Mouse (Mus musculus) intestine, postnatal 0 days (tissue): ENCODE measurements around the gene Onecut1. TPM values are rescaled to one million over a fixed set of nuclear protein-coding genes. Genes with fewer than 3 reads are reported as not detected.

Experiments used
- ATAC-seq: fragments of 200-750 bp; cut with Nextera tagmentation; 2 replicates; pipeline ENCODE4 v1.8.0; 2017; ENCODE audit warnings: mild to moderate bottlenecking, moderate TSS enrichment, moderate library complexity
- H3K27ac ChIP-seq: fragments of 300-500 bp; sonication (generic); 2 replicates; pipeline ENCODE4 v1.5.1; 2014; ENCODE audit warnings: mild to moderate bottlenecking, low read depth, low read length, moderate library complexity
- H3K27me3 ChIP-seq: fragments of 300-500 bp; sonication (generic); replicated peaks from 2 replicates; pipeline ENCODE4 v1.6.1; 2014; ENCODE audit warnings: low read length, mixed read lengths; ENCODE audit not compliant: control insufficient read depth, insufficient read depth
- H3K36me3 ChIP-seq: fragments of 300-500 bp; sonication (generic); 2 replicates; pipeline ENCODE4 v1.6.1; 2014; ENCODE audit warnings: mild to moderate bottlenecking, moderate library complexity; ENCODE audit not compliant: control insufficient read depth, insufficient read depth
- H3K4me1 ChIP-seq: fragments of 300-500 bp; sonication (generic); replicated peaks from 2 replicates; pipeline ENCODE4 v1.6.1; 2014; ENCODE audit warnings: antibody characterized with exemption, low read length, mixed read lengths; ENCODE audit not compliant: control insufficient read depth, insufficient read depth
- H3K4me2 ChIP-seq: fragments of 300-500 bp; sonication (generic); replicated peaks from 2 replicates; pipeline ENCODE4 v1.6.1; 2014; ENCODE audit warnings: low read depth, mild to moderate bottlenecking, moderate library complexity
- H3K4me3 ChIP-seq: fragments of 300-500 bp; sonication (generic); 2 replicates; pipeline ENCODE4 v1.5.1; 2014; ENCODE audit warnings: low read depth, low read length
- H3K9ac ChIP-seq: fragments of 300-500 bp; sonication (generic); 2 replicates; pipeline ENCODE4 v1.6.1; 2014; ENCODE audit warnings: mild to moderate bottlenecking, low read depth, low read length
- H3K9me3 ChIP-seq: fragments of 300-500 bp; sonication (generic); 2 replicates; pipeline ENCODE4 v1.6.1; 2016; ENCODE audit warnings: mixed run types; ENCODE audit not compliant: control insufficient read depth
- CTCF ChIP-seq: sonication (generic); IDR thresholded peaks from 2 replicates; pipeline ENCODE4 v1.5.1; 2016; ENCODE audit warnings: low read depth, mild to moderate bottlenecking, control low read depth, antibody characterized with exemption, moderate library complexity
- WGBS: fragments of 180-500 bp; shearing (Covaris S2); extraction: QIAGEN DNeasy Blood & Tissue Kit; methylation state at CpG from one replicate; pipeline ENCODE4 v1.1.7; 2014; 5-methylcytosine and 5-hydroxymethylcytosine counted together
- polyA plus RNA-seq: library from polyadenylated mRNA; unstranded; fragments of >200 nt; fragmentation: Nextera tagmentation; extraction: Ambion mirVana; gene quantifications from 2 replicates; pipeline ENCODE4 v1.2.1, GENCODE M21; 2015

Gene Onecut1
- polyA plus RNA-seq, 1 experiment from 2014 or later: 0.07 TPM

DNA sequence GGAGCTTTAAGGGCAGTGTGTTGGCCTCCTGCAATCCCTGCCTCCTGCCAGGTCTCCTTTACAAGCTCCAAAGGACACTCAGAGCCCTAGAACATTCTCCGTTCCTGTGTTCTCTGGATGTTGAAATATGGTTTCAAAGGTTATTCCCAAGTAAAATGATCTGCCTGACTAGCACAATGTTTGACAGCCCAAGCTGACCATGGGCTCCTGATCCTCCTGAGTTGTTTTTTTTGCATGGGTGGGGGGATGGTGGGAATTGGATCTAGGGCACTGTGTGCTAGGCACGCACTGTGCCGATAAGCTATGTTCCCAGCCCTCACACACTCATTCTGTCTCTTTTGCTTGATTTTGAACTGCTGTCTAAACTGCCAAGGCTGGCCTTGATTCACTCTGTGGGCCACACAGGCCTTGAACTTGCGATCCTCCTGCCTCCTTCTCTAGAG, 68.3 kb downstream of the Onecut1 start:
- Histone ChIP-seq H3K9me3 (no peaks in the 10 kb centered on the region), H3K9ac (no peak overlapping the region), H3K36me3 (no peaks in the 10 kb centered on the region), H3K27ac (no peak overlapping the region), H3K4me2 (no peak overlapping the region), H3K4me1 (no peaks in the 10 kb centered on the region), H3K4me3 (no peak overlapping the region), H3K27me3 (no peaks in the 10 kb centered on the region)
- peak; percentile 61; the same call in 1 of the 2 replicates for ATAC-seq
- 75% methylated on average over 4 of the region's 4 CpGs for WGBS
- no peak for TF ChIP-seq CTCF

DNA sequence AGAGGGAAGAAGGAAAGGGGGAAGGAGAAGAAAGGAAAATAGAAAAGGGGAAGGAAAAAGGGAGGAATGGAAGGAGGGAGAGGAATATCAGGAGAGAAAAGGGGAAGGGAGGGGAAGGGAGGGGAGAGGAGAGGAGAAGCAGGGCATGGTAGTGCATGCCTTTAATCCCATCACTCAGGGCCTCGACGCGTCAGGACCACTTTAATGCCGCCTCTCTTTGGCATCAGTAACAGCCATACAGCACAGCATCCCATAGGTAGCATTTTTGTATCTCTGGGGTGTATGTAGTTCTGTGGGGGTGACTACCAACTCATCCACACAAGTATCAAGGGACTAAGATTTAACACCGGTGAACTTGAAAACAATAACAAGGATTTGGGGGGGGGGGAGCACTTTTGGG, 68.9 kb downstream of the Onecut1 start:
- TF ChIP-seq CTCF: no peak
- Histone ChIP-seq H3K4me2 (no peak overlapping the region), H3K4me1 (no peaks in the 10 kb centered on the region), H3K4me3 (no peak overlapping the region), H3K36me3 (no peaks in the 10 kb centered on the region), H3K27me3 (no peaks in the 10 kb centered on the region), H3K9ac (no peak overlapping the region), H3K27ac (no peak overlapping the region), H3K9me3 (no peaks in the 10 kb centered on the region)
- WGBS: 91% methylated on average over 5 of the region's 5 CpGs
- ATAC-seq: no peak

DNA sequence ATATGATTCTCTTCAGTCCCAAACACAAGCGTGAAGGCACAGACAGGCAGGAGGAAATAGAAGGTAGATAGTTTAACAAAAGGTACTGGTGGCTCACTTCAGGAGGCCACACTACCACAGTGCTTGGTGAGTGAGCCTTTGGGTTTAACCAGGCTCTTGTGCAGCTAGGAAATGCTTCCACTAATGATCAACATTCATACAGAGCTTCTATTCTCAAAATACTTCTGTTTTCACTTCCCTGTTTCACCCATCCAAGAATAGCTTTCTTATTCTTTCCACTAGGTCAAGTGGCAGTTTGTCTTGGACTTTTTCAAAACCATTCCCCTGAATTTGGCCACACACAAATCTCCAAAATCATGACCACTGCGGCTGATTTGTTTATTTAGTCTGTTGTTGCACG, 73.6 kb downstream of the Onecut1 start:
- ATAC-seq: no peak
- no peak overlapping the region for H3K27ac ChIP-seq
- WGBS: 63% methylated on average over 3 of the region's 3 CpGs
- H3K27me3 ChIP-seq: no peaks in the 10 kb centered on the region
- H3K4me2 ChIP-seq: no peak overlapping the region
- H3K36me3 ChIP-seq: no peaks in the 10 kb centered on the region
- H3K9ac ChIP-seq: no peak overlapping the region
- TF ChIP-seq CTCF: no peak
- no peak overlapping the region for H3K4me3 ChIP-seq
- H3K9me3 ChIP-seq: no peaks in the 10 kb centered on the region
- no peaks in the 10 kb centered on the region for H3K4me1 ChIP-seq

DNA sequence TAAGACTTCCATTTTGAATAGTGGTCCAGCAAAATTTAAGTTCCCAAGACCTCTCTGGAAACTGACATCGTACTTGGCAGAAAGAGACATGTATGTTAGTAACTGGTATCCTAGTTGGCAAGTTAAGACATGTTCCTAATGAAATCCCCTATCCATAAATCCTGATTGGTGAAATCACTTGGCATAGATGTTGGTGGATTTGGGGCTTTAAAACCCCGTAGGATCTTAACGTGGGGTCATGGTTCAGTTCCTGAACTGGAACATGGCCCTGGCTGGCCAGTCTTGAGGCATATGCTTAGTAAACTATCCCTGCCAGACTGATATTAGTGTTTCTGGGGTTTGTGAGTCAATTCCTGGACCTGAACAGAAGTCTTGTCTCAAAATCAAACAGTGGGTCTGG, 76.0 kb downstream of the Onecut1 start:
- Histone ChIP-seq H3K27ac (no peak overlapping the region), H3K36me3 (no peaks in the 10 kb centered on the region), H3K27me3 (no peaks in the 10 kb centered on the region), H3K4me2 (no peak overlapping the region), H3K4me1 (no peaks in the 10 kb centered on the region), H3K4me3 (no peak overlapping the region), H3K9me3 (no peaks in the 10 kb centered on the region), H3K9ac (no peak overlapping the region)
- 86% methylated on average over 3 of the region's 3 CpGs for WGBS
- no peak for ATAC-seq
- no peak for TF ChIP-seq CTCF

DNA sequence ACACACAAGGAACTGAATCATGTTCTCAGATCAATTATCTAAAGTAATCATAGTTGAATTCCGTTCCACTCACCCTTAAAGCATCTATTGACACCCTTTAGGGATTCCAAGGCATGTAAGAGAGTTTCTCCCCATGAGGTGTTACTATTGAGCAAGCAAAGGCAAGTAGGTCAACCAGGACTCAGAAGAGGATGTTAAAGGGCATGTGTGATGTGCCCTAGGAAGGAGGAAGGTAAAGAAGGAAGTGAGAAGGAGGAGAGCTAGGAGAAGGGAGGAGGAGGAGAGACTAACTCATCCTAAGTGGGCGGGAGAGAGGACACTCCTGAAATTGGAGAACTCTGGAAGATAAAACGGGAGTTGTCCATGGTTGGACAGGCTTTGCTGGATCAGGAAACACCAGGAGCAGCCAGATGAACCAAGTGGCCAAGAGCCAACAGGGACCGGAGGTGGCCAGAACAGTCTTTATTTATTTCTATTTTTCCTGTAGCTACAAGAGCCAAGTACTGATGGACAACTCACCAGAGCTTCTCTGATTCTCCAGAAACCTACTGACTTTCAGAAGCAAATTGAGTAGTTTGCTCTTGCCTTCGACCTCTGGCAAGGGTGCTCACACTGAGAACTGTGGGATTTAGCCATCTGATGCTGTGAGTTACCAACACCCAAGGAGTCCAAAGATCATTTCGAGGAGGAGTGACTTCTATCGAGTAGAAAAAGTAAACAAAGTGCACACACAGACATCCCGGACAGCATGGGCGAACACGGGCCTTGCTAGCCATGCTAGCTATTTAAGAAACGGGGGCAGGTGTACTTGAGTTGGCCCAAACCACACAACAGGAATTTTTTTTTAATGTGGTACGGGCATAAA, 77.2 kb downstream of the Onecut1 start:
- Histone ChIP-seq H3K4me3 (no peak overlapping the region), H3K27ac (no peak overlapping the region), H3K9me3 (no peaks in the 10 kb centered on the region), H3K27me3 (no peaks in the 10 kb centered on the region), H3K36me3 (no peaks in the 10 kb centered on the region), H3K4me2 (no peak overlapping the region), H3K4me1 (no peaks in the 10 kb centered on the region), H3K9ac (no peak overlapping the region)
- WGBS: 50% methylated on average over 12 of the region's 12 CpGs
- ATAC-seq: peak; percentile 47; the same call in 1 of the 2 replicates
- TF ChIP-seq CTCF: no peak

Other genes with a start within 250 kb of the Onecut1 start
- 5.1 and 5.7 TPM in 2 replicates for gene Fam214a, start 91.0 kb downstream of the Onecut1 start, polyA plus RNA-seq
- gene Arpp19, start 175.7 kb downstream of the Onecut1 start, polyA plus RNA-seq: 383 and 410 TPM in 2 replicates
- gene Myo5a, start 209.1 kb downstream of the Onecut1 start, polyA plus RNA-seq: 2.9 and 3.1 TPM in 2 replicates